Mouse (Mus musculus) megakaryocyte-erythroid progenitor cell, adult 5 weeks (primary cell): ENCODE measurements around the gene Vmn1r17. TPM values are rescaled to one million over a fixed set of nuclear protein-coding genes. Genes with fewer than 3 reads are reported as not detected.

Source experiments
- polyA plus RNA-seq: library from polyadenylated mRNA; stranded (reverse); fragments of >175 nt; gene quantifications from 2 replicates; pipeline ENCODE4 v1.2.3, GENCODE M21; 2012

Gene Vmn1r17
- not detected in 2 replicates for polyA plus RNA-seq

DNA sequence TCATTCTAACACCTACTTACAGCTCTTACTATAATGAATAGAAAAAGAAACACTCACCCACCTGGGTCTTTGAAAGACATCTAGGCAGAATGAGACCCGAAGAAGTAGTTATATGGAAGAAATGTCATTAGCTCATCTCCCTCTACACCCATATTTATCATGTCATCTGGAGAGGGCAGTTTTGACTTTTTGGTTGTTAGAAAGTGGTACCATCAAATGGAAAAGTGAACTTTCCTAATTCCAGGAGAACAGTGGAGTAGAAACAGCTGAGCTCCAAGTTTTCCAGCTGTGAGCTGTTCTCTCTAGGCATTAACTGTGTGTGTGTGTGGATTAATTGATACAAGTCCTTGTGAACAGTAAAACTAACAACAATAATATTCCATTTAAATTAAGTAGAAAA lies at the start of gene Vmn1r17:
TSS of gene Vmn1r17 (minus strand) at position 101 of the 400 bp plus-strand sequence.

GRCm38 (mm10) chr6:57403480-57403879 lies 40.0 kb upstream of the Vmn1r17 start, which contains the start of gene Vmn1r19:
Vmn1r19 (plus strand) TSS chr6:57403780.

GRCm38 (mm10) chr6:57395683-57396082 lies 32.2 kb upstream of the Vmn1r17 start, which contains the start of gene Vmn1r18:
Vmn1r18 (minus strand) TSS chr6:57395783.

GRCm38 (mm10) chr6:57329394-57329793 lies 34.1 kb downstream of the Vmn1r17 start, which contains the start of gene Vmn1r16:
Vmn1r16 (minus strand) TSS chr6:57329494.

Other genes with a start within 250 kb of the Vmn1r17 start
- not detected in 2 replicates for gene Vmn1r11, start 230.3 kb downstream of the Vmn1r17 start, polyA plus RNA-seq
- gene Vmn1r12, start 206.8 kb downstream of the Vmn1r17 start, polyA plus RNA-seq: not detected in 2 replicates
- gene Vmn1r13, start 160.4 kb downstream of the Vmn1r17 start, polyA plus RNA-seq: not detected in 2 replicates
- gene Vmn1r14, start 132.0 kb downstream of the Vmn1r17 start, polyA plus RNA-seq: 0.01 TPM in 1 of 2 replicates, not detected in the other
- gene Vmn1r15, start 105.8 kb downstream of the Vmn1r17 start, polyA plus RNA-seq: not detected in 2 replicates
- gene Vmn1r16, start 34.2 kb downstream of the Vmn1r17 start, polyA plus RNA-seq: not detected in 2 replicates
- gene Vmn1r18, start 32.1 kb upstream of the Vmn1r17 start, polyA plus RNA-seq: not detected in 2 replicates
- gene Vmn1r19, start 40.1 kb upstream of the Vmn1r17 start, polyA plus RNA-seq: not detected in 2 replicates
- gene Vmn1r20, start 65.2 kb upstream of the Vmn1r17 start, polyA plus RNA-seq: not detected in 2 replicates
- gene Ppm1k, start 171.7 kb upstream of the Vmn1r17 start, polyA plus RNA-seq: 0.13 and 0.17 TPM in 2 replicates
- 17.8 and 18.7 TPM in 2 replicates for gene Herc6, start 217.3 kb upstream of the Vmn1r17 start, polyA plus RNA-seq